Mouse (Mus musculus) E14TG2a.4 (cell line): ENCODE data around the gene Wee1.
A peak's percentile ranks its signal among the peaks of the same experiment; 100 is the strongest.
"Not testable (repeated sequence)": the region's sequence is repeated elsewhere in the genome, so short reads cannot be mapped to it uniquely, and the experiment has no call there.

Experiments
- H3K27me3 ChIP-seq: 2 replicates; pipeline ENCODE4 v1.6.1; 2014; ENCODE audit warnings: low read length, control low read depth; ENCODE audit not compliant: insufficient read depth
- H3K36me3 ChIP-seq: 2 replicates; pipeline ENCODE4 v1.6.1; 2014; ENCODE audit warnings: low read length, control low read depth; ENCODE audit not compliant: insufficient read depth
- H3K4me1 ChIP-seq: replicated peaks from 2 replicates; pipeline ENCODE4 v1.6.1; 2014; ENCODE audit warnings: low read depth, low read length, control low read depth
- H3K4me3 ChIP-seq: replicated peaks from 2 replicates; pipeline ENCODE4 v1.5.1; 2014; ENCODE audit warnings: mild to moderate bottlenecking, low read length
- H3K9me3 ChIP-seq: 2 replicates; pipeline ENCODE4 v1.6.1; 2014; ENCODE audit warnings: low read length, control low read depth
- CTCF ChIP-seq: conservative IDR thresholded peaks from 2 replicates; pipeline ENCODE4 v1.5.1; 2014; ENCODE audit warnings: low read length
- NANOG ChIP-seq: IDR thresholded peaks from 2 replicates; pipeline ENCODE4 v1.6.1; 2014; ENCODE audit warnings: borderline replicate concordance, low read length, mixed read lengths
- POU5F1 ChIP-seq: IDR thresholded peaks from 2 replicates; pipeline ENCODE4 v1.6.1; 2014; ENCODE audit warnings: low read length, borderline replicate concordance

Wee1 gene

GRCm38 (mm10) chr7:110133988-110134387 lies 12.1 kb downstream of the Wee1 start:
- Histone ChIP-seq H3K36me3 (peaks cover 99% of the 10 kb centered on the region), H3K4me3 (no peak overlapping the region), H3K9me3 (no peaks in the 10 kb centered on the region), H3K27me3 (no peaks in the 10 kb centered on the region), H3K4me1 (peaks cover 42% of the 10 kb centered on the region)
- no peak for TF ChIP-seq POU5F1
- no peak for TF ChIP-seq CTCF

DNA sequence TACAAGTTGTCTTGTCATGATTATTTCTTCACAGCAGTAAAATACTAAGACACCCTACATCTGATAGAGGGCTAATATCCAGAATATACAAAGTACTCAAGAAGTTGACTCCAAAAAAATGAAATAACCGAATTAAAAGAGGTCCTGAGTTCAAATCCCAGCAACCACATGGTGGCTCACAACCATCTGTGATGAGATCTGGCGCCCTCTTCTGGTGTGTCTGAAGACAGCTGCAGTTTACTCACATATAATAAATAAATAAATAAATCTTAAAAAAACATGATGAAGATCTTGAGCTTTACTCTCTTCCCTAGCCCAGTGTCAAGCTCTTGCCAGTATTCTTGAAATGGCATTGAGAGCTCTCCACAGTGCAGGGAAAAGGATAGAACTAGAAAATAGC lies 16.7 kb downstream of the Wee1 start:
- Histone ChIP-seq H3K27me3 (no peaks in the 10 kb centered on the region), H3K4me1 (peaks cover 35% of the 10 kb centered on the region), H3K36me3 (peaks cover 99% of the 10 kb centered on the region), H3K4me3 (no peak overlapping the region), H3K9me3 (no peaks in the 10 kb centered on the region)
- no peak for TF ChIP-seq NANOG
- TF ChIP-seq CTCF = peak; percentile 29
- no peak for TF ChIP-seq POU5F1

- Histone ChIP-seq H3K27me3 (no peaks in the 10 kb centered on the region), H3K4me1 (peaks cover 17% of the 10 kb centered on the region), H3K4me3 (no peak overlapping the region), H3K36me3 (peaks cover 92% of the 10 kb centered on the region), H3K9me3 (no peaks in the 10 kb centered on the region)
- TF ChIP-seq NANOG (no peak), POU5F1 (no peak), CTCF (no peak)
Measured at GRCm38 (mm10) chr7:110143863-110144262, 22.0 kb downstream of the Wee1 start.

DNA sequence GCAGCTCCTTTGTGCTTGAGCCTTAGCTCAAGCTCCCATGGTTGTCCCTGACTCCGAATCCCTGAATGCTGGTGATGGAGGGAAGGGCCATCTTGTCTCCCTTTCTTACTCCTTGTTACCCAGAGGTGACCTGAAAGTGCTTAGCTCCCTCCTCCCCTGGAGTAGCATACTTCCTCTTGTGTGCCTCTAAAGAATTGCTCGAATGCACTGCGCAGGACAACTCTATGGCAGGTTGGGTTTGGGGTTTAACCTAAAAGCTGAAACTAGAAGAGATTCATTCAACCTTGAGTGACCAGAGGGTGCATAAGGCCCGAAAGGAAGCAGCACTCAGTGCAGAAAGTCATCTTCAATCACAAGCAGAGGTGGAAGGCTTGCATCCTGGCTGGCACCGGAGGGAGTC lies 31.0 kb downstream of the Wee1 start:
- TF ChIP-seq NANOG = no peak
- TF ChIP-seq POU5F1 = no peak
- TF ChIP-seq CTCF = no peak
- Histone ChIP-seq H3K9me3 (no peaks in the 10 kb centered on the region), H3K27me3 (no peaks in the 10 kb centered on the region), H3K4me3 (no peak overlapping the region), H3K36me3 (peaks cover 9% of the 10 kb centered on the region; the same call in 1 of the 2 replicates), H3K4me1 (peaks cover 10% of the 10 kb centered on the region)

DNA sequence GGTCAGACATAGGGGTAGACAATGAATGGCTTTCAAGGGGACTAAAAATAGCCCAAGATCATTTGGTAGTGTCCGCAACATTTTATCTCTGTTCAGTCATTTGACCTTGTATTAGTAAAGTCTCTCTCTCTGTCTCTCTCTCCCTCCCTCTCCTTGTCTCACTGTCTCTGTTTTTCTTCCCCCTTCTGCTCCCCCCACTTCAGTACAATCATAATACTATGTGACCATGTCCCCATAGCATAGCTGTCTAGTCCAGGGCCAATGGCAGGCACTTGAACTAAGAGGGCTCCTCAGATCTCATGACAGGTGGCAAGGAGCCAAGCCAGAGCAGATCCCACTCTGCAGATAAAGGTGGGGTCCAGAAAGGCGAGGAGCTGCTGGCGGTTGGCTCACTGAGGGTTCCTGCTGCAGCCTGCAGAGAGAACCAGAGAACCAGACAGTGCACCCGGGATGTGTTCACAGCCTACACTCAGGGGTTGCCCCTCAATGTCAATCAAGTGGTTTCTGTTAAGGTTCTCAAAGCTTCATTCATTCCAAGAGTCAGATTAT lies 34.9 kb downstream of the Wee1 start:
- Histone ChIP-seq H3K4me3 (no peak overlapping the region), H3K9me3 (no peaks in the 10 kb centered on the region), H3K27me3 (no peaks in the 10 kb centered on the region), H3K4me1 (peaks cover 10% of the 10 kb centered on the region), H3K36me3 (no peaks in the 10 kb centered on the region)
- no peak for TF ChIP-seq CTCF
- TF ChIP-seq NANOG = no peak

- TF ChIP-seq CTCF = no peak
- TF ChIP-seq NANOG = no peak
- no peak for TF ChIP-seq POU5F1
Measured at GRCm38 (mm10) chr7:110157261-110157910, 35.5 kb downstream of the Wee1 start.

GRCm38 (mm10) chr7:110158073-110158472 lies 36.2 kb downstream of the Wee1 start:
- no peak overlapping the region for H3K4me3 ChIP-seq

More at GRCm38 (mm10) chr7:110157261-110157910, 35.5 kb downstream of the Wee1 start:
- peaks cover 14% of the 10 kb centered on the region for H3K4me1 ChIP-seq
- no peaks in the 10 kb centered on the region for H3K36me3 ChIP-seq
- no peaks in the 10 kb centered on the region for H3K9me3 ChIP-seq
- H3K4me3 ChIP-seq = no peak overlapping the region
- H3K27me3 ChIP-seq = no peaks in the 10 kb centered on the region

GRCm38 (mm10) chr7:110160109-110160508 lies 38.3 kb downstream of the Wee1 start:
- not testable (repeated sequence) for H3K36me3 ChIP-seq, H3K9me3 ChIP-seq, H3K27me3 ChIP-seq, H3K4me3 ChIP-seq
- H3K4me1 ChIP-seq = peaks cover 38% of the 10 kb centered on the region

More at GRCm38 (mm10) chr7:110158073-110158472, 36.2 kb downstream of the Wee1 start:
- Histone ChIP-seq H3K4me1 (peaks cover 21% of the 10 kb centered on the region), H3K9me3 (no peaks in the 10 kb centered on the region), H3K36me3 (no peaks in the 10 kb centered on the region), H3K27me3 (no peaks in the 10 kb centered on the region)
- no peak for TF ChIP-seq POU5F1
- TF ChIP-seq NANOG = no peak
- TF ChIP-seq CTCF = no peak

GRCm38 (mm10) chr7:110160601-110161000 lies 38.8 kb downstream of the Wee1 start:
- Histone ChIP-seq H3K27me3 (no peaks in the 10 kb centered on the region), H3K36me3 (no peaks in the 10 kb centered on the region), H3K4me3 (no peak overlapping the region), H3K9me3 (no peaks in the 10 kb centered on the region), H3K4me1 (peaks cover 43% of the 10 kb centered on the region)
- TF ChIP-seq NANOG (no peak), POU5F1 (no peak), CTCF (no peak)
